Mouse (Mus musculus): ENCODE measurements around the gene Rad9a. TPM values are rescaled to one million over a fixed set of nuclear protein-coding genes. Genes with fewer than 3 reads are reported as not detected.
A peak's percentile ranks its signal among the peaks of the same experiment; 100 is the strongest.

Gene Rad9a
- total RNA-seq, 2 experiments from 2014 or later, result 19.7 to 28.0 TPM

DNA sequence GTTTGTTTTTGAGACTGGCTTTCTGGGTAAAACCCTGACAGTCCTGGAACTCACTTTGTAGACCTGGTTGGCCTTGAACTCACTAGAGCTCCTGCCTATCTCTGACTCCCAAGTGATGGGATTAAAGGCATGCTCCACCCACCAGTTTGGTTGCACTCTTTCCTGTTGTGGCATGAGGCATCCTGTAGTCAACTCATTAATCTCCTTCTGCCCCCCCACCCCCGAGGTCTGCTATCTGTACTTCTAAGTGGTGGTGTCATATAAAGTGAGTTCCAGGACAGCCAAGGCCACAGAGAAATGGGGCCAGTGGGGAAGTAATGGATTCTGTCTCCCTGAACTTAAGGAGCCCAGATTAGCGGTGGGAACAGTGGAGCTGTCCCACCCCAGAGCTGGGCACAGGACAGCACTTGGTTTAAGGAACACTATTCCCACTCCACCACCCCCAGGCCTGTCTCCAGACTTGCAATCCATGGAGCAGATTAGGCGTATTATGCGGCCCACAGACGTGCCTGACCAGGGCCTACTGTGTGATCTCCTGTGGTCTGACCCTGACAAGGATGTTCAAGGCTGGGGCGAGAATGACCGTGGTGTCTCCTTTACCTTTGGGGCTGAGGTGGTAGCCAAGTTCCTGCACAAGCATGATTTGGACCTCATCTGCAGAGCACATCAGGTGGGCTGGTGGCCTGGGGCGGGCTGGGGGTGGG is 7.3 kb downstream of the Rad9a start:
- no peak for ATAC-seq (replicated peaks; ENCODE audit: poor library complexity)

DNA sequence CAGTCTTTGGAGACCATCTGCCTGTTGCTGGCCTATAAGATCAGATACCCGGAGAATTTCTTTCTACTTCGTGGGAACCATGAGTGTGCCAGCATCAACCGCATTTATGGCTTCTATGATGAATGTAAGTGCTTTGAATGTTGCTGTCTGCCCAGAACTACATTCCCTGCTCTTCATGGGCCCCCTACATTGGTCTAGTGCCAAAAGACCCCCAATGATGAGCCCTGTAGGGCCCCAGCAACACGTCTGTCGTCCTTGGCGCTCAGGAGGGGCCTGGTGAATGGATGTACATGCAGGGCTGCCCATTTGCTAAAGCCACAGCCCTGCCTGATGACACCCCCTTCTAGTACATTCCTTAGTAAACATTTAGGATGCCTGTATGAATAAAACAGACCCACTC is 8.3 kb downstream of the Rad9a start:
- no peak for ATAC-seq (replicated peaks; ENCODE audit: poor library complexity)

DNA sequence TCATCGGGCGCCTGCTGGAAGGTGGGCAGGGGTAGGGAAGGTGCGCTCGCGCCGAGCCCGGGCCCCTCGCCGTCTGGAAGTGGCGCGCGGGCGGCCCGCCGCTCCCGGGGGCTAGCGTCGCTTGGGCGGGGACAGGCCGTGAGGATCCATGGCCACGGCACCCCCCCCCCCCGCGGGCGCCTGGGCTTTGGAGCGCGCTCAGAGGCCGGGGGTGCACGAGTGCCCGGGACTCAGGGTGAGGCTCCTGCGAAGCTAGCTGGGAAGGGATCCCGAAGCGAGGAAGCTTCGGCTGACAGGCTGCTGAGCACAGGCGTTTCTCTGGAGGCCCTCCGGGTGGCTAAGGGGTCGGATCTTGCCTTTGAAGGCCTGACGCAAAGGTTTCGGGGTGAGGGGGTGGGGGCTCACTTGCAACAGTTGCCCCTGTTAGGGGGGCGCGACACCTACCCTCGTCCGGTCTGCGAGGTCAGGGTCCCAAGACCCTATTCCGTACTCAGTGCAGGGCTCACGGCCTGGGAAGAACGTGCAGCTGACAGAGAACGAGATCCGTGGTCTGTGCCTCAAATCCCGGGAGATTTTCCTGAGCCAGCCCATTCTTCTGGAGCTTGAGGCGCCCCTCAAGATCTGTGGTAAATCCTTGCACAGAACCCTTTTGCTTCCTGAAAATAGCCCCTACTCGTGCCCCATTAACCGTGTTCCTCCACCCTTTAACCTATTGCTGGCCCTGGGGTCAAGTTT is 9.0 kb downstream of the Rad9a start:
- 0 out of 2 replicates have a peak, but pooled peaks have one; percentile 0 for ATAC-seq (replicated peaks; ENCODE audit: poor library complexity)

DNA sequence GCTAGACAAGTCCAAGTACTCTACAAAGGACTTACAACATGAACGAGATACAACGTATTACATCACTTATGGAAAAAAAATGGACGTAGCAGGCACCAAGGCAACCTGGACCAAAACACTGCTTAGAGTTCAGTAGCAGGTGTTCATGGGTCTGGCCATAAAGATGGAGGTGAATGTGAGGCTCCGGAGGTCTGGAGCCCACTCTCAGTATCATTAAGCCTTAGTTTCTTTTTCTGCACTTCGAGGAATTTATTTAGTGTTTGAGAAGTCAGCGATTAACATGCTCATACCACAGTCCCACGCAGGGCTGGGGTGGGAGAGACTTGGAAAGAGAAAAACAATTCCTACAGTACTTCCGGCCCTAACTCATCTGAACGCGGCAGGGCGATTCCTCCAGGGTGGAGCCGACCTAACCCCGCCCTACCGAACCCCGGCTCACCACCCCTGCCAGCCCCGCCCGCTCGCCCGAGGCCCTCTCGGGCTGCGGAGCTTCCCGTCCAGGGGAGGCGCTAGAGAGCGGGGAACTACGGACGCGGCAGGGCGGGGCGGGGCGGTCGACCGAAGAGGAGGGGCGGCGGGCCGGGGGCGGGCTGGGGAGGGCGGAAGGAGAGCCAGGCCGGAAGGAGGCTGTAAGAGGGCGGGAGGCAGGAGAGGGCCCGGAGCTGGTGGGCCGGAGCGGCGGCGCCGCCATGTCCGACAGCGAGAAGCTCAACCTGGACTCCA is 9.8 kb downstream of the Rad9a start, which contains the start of gene Ppp1ca:
Gene Ppp1ca, plus strand, starts transcription at position 538 of the 723 bp plus-strand sequence.
- ATAC-seq (replicated peaks; ENCODE audit: poor library complexity), result peak; percentile 90

DNA sequence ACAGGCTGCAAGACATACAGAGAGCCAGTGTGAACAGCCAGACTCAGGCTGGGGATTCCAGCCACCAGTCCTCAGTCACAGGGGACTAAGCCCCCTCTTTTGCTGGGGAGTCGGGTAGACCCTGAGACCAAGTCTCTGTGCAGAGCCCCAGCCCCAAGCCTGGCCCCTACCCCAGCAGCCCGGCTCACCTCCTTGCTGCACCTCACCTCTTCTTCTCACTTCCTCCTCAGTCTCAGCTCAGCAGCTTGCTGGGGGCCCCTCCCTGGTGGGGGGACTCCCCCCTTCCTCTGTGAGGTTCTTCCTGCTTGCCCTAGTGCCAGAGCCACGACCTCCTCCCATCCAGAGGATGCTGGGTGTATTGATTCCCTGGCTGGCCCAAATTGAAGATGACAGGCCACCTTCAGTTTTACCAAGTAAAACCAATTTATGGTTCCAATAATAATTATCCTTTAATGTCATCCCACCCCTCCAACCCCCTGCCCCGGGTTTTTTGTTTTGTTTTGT is 10.6 kb downstream of the Rad9a start, which contains the start of gene Tbc1d10c:
Gene Tbc1d10c, minus strand, starts transcription at position 454 of the 504 bp plus-strand sequence.
- ATAC-seq (replicated peaks; ENCODE audit: poor library complexity), result peak; percentile 41

DNA sequence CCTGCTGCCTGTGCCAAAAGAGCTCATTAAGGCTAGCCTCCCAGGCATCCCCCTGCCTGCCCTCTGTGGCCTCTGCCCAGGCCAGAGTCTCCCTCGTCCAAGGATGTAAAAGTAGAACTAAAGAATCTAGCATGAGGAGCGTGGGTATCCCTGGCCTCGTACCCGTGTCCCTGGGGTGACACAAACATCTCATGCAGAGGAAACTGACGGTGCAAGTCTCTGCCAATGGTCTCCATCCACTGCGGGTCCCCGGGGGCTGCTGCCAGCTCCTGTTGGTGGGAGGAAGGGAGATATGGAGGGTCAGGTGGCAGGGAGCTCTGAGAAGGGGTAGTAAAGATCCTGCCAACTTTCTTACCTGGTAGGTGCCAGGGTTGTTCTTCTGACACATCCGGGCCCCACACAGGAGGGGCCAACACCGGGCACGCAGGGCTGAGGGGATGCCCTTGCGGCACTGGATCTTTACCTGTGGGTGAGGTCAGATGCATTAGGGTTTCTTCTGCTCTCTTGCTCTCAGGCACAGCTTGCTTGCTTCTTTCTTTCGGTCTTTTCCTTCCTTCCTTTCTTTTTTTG is 12.3 kb downstream of the Rad9a start:
- no peak for ATAC-seq (replicated peaks; ENCODE audit: poor library complexity)

DNA sequence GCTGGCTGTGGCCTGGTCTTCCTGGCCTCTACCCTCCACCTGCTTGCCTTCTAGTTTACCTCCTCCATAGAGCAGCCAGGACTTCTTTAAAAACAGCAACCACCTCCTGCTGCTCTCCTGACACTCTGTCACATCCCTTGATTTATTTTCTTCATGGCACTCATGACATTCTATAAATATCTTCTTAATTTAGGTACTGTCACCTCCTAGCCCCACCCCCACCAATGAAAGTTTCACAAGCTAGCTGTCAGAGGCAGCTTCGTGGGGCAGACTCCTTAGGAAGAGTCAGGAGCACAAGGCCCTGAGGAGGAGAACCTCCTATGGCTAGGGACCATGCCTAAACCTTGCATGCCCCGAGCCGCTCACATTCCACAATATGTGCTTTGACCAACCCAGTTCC is 14.2 kb downstream of the Rad9a start:
- no peak for ATAC-seq (replicated peaks; ENCODE audit: poor library complexity)

DNA sequence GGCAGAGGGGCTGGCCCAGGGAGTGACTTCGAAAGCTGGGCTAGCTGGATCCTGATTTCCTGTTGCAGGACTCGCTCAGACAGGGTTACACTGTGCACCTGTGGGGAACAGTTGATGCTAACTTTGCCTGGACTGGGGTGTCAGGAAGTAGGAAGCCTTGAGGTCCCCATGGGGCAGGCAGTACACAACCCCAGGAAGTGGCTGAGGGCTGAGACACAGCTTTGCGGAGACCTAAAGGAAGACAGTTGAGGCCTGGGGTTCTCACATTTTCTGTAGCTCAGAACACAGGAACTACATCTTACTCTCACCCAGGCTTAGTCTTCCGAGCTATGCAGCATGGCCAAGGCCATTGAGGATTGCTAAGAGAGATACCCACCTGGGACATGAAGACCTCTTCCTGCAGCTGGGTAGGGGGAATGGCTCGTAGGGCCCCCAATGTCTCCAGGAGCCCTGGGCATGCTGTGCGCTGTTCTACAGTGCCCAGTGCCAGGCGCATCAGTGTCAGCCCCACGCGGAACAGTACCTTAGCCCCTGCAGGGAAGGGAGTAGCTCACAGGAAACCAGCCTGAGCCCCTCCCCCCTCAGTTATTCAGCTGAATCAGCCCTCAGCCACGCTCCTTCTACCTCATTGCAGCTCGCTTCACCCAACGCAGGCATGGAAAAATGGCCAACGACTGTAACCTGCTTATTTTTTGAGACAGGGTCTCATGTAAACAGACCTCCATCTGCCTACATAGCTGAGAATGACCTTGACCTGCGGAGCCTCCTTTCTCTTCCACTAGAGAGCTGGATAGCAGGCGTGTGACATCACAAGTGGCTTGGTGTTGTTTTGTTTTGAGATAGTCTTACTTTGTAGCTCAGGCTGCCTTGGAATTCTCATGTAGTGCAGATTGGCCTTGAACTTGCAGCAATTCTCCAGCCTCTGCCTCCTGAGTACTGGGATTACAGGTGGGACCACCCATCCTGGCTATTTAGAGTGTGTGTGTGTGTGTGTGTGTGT is 16.2 kb downstream of the Rad9a start:
- peak; percentile 70 for ATAC-seq (replicated peaks; ENCODE audit: poor library complexity)

DNA sequence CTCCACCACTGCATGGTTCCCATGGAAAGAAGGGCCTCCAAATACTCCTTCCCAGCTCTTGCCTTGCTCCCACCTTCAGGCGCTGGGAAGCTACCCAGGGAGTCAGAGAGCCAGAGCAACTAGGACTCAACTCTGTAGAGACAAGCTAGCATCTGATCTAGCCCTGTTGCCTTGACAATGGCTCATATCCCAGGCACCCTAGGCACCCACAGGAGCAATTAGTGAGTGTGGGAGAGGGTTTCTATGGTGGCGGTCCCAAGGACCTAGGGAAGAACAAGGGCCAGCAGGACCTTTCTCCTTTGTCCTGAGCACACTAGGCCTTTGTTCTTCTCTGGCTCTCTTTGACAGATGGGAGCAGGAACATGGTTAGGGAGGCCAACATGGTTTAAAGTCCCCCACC is 17.8 kb downstream of the Rad9a start:
- ATAC-seq (replicated peaks; ENCODE audit: poor library complexity), result no peak

DNA sequence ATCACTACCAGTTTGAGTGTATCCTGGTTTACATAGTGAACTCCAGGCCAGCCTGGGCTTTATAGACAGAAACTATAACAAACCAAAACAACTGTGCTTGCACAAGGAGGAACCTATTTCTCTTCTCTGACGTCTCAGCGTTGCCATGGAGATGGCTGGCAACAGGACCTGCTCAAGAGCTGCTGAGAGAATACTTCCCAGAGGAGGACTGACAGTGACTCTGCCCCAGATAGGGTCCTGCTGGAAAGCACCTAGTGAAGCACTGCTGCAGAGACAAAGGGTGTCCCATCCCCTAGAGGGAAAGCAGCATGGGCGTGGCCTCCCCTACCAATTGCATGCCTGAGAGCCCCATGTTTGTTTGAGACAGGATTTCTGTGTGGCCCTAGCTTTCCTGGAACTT is 19.6 kb downstream of the Rad9a start:
- ATAC-seq (replicated peaks; ENCODE audit: poor library complexity), result peak; percentile 63

DNA sequence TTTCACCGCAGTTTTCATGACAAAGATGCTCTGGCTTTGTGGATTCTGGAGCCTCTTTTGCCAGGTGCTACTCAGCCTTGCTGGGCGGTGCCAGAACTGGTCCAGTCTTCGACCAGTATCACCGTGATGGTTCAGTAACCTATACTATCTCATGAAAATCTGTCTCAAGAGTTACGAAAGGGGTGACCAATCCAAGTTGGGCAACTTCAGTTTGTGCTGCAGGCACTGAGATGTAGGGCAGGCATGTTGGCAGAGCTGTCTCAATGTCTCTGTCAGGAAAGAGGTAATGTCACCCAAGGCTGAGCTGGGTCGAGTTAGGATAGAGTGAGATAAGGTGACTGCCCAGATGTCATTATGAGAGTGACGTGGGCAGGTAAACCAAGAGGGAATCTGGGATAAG is 21.1 kb downstream of the Rad9a start:
- ATAC-seq (replicated peaks; ENCODE audit: poor library complexity), result 0 out of 2 replicates have a peak, but pooled peaks have one; percentile 13

DNA sequence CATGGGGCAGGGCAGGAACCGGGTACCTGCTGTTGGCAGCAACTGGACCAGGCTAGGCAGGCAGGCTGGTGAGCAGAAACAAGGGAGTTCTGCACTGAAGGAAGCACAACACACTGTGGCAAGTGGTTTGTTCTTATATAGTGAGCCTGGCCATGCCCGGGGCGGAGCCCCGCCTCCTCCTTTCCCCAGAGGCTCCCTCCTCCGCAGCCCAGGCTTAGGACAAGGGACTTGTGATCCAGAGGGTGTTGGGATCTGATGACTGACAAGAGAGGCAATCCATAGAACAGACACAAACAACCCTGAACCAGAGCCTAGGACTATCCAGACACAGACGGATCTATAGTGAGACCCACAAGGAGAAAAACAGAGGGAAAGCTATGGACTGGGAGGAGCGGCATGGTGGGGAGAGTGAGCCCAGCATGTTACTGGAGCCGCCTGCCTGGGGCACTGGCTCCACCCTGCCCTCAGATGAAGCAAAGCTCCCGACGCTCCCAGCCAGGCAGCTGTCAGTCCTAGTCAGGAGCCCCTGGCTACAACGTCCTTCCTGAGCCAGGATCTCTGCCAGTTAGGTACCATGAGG is 26.0 kb downstream of the Rad9a start, which contains the start of gene Carns1:
Gene Carns1, minus strand, starts transcription at position 112 of the 580 bp plus-strand sequence.
- ATAC-seq (replicated peaks; ENCODE audit: poor library complexity), result no peak

DNA sequence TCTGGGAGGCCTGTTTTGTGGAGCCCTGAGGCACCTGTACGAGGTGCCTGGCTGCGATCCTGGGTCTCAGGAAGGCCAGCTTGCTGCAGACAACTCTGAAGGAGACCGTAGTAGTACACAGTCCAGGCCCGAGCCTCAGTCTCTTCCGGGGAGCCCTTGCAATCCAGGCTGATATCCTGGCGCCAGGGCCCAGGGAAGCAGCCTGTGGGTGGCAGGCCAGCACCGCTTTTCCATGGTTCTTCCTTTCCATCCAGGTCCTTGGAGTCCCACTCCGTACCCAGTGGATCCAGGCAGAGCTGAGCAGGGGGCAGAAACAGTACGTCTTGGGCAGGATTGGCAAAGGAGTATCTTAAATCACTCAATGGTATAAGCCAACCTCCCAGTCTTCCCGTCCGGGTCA is 28.5 kb downstream of the Rad9a start:
- ATAC-seq (replicated peaks; ENCODE audit: poor library complexity), result no peak

DNA sequence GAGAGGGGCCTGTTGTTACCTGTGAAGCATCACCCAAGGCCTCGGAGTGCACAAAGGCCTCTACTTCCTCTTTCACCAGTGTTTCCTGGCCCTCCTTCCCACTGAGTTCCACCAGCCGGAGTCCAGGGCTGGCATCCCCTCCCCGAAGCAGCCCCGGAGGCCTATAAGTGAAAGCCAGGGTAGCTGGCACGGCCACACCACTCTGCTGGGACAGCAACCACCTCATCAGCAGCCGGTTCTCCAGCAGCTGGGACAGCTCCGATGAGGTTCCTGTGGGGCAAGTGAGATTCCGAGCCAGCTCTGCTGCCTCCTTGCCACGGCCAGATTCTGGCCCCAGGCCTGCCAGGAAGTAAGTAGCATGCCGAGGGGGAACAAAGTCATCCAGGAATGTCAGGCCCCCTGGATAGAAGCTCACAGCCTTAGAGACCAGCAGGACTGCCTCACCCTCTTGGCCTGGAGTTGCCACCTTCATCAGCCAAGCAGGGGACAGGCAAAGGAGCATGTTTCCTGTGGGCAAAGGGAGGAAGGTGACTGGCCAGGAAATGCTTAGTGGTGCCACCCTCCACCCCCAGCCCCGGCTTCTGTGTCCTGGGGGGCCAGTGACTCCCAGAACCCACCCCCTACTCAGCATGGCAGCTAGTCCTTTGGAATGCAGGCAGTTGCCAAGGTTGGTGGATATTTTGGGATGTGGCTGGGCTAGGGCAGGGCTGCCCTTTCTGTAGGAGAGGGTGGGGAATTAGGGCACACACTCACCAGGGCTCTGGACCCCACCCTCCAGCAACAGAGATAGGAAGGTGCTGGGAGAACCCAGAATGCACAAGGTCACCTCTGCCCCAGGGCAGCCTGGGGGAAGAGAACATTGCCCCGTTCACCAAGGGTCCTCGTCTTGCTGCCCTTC is 29.8 kb downstream of the Rad9a start:
- peak; percentile 23; the same call in 1 of the 2 replicates for ATAC-seq (replicated peaks; ENCODE audit: poor library complexity)

DNA sequence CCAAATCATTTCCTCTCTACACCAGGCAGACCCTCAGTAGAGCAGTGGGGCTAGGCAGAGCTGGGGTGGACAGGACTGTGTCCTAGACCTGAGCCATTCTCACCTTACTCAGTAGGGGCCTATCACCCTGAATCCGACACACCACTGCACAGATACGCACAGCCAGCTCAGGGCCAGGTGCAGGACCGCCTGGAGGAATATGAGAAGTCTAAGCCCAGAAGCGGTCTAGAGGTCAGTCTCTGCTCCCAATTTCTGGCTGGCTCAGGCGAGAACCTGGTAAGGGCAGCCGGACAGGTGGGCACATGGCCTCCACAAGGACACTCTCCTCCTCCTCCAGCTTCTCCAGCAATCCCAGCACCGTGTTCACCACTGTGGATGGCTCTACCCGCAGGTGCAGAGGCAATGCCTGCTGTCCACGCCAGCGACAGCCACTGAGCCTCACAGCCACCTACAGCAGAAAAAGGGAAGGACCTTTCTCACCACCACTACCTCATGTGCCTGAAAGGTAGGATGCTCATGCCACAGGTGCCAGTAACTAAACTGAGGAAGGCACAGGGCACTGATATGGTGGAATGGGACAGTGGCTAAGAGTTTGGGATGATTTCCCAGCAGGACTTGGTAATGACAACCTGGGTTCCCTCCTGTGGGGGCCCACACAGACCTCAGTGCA is 30.6 kb downstream of the Rad9a start:
- no peak for ATAC-seq (replicated peaks; ENCODE audit: poor library complexity)

DNA sequence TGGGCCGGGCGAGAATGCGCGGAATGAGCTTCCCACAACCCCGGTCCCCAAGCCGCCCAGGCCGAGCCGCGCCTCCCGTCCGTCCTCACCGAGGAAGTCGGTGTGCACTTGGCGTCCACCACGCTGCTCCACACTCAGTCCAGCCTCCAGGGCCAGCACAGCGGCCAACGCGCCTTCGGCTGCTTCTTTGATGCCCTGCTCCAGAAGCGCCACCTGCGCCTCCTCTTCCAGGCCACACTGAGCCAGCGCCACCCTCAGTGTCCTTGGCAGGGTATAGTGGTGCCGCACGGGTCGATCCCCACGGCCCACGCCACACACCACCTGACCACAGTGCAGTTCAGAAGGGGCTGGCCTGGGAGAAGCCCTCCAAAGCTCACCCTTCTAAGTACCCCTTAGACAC is 31.7 kb downstream of the Rad9a start:
- peak; percentile 8 for ATAC-seq (replicated peaks; ENCODE audit: poor library complexity)

DNA sequence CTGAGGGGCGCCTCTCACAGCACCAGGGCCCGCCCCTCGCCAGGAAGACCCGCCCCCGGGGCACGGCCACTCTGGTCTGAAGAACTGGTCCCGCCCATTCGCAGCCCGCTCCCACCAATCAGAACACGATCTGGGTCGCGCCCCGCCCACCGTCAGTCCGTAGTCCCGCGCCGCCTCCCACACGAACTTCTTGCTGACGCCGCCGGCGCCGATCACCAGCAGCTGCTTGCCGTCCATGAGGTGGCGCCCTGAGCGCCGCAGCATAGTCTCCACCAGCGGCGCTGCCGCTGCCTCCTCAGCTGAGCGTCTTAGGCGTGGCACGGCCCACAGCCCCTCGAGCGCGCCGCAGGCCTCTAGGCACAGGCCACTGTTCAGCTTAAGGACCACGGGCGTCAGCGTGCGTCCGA is 32.1 kb downstream of the Rad9a start:
- peak; percentile 97 for ATAC-seq (replicated peaks; ENCODE audit: poor library complexity)
